Mouse (Mus musculus) embryonic facial prominence, embryonic 12.5 days (tissue): ENCODE measurements around the gene Moxd2. TPM values are rescaled to one million over a fixed set of nuclear protein-coding genes. Genes with fewer than 3 reads are reported as not detected.

Experiments
- ATAC-seq: fragments of 200-750 bp; cut with Nextera tagmentation; 2 replicates; pipeline ENCODE4 v1.8.0; 2017; ENCODE audit not compliant: insufficient number of reproducible peaks, insufficient read depth, low FRiP score, low TSS enrichment
- H3K27ac ChIP-seq: fragments of 300-500 bp; sonication (generic); 2 replicates; pipeline ENCODE4 v1.5.1; 2016; ENCODE audit warnings: mild to moderate bottlenecking
- H3K27me3 ChIP-seq: fragments of 300-500 bp; sonication (generic); 2 replicates; pipeline ENCODE4 v1.6.1; 2016; ENCODE audit warnings: mild to moderate bottlenecking, moderate library complexity
- H3K36me3 ChIP-seq: fragments of 300-500 bp; sonication (generic); 2 replicates; pipeline ENCODE4 v1.6.1; 2016; ENCODE audit warnings: mild to moderate bottlenecking
- H3K4me1 ChIP-seq: fragments of 300-500 bp; sonication (generic); 2 replicates; pipeline ENCODE4 v1.6.1; 2016
- H3K4me2 ChIP-seq: fragments of 300-500 bp; sonication (generic); replicated peaks from 2 replicates; pipeline ENCODE4 v1.6.1; 2016; ENCODE audit warnings: mild to moderate bottlenecking, moderate library complexity
- H3K4me3 ChIP-seq: fragments of 300-500 bp; sonication (generic); 2 replicates; pipeline ENCODE4 v1.5.1; 2016; ENCODE audit warnings: mild to moderate bottlenecking
- H3K9ac ChIP-seq: fragments of 300-500 bp; sonication (generic); 2 replicates; pipeline ENCODE4 v1.6.1; 2016; ENCODE audit warnings: mild to moderate bottlenecking, moderate library complexity
- H3K9me3 ChIP-seq: fragments of 300-500 bp; sonication (generic); 2 replicates; pipeline ENCODE4 v1.6.1; 2016; ENCODE audit warnings: mild to moderate bottlenecking, moderate library complexity
- whole genome bisulfite sequencing: fragments of 180-500 bp; shearing (Covaris S2); methylation state at CpG from one replicate; pipeline ENCODE4 v1.1.7; 2016; 5-methylcytosine and 5-hydroxymethylcytosine counted together
- polyA plus RNA-seq: library from polyadenylated mRNA; unstranded; fragments of >200 nt; fragmentation: Nextera tagmentation; extraction: Ambion mirVana; gene quantifications from 2 replicates; pipeline ENCODE4 v1.2.1, GENCODE M21; 2016

The Moxd2 gene
- polyA plus RNA-seq: not detected in 2 replicates

DNA sequence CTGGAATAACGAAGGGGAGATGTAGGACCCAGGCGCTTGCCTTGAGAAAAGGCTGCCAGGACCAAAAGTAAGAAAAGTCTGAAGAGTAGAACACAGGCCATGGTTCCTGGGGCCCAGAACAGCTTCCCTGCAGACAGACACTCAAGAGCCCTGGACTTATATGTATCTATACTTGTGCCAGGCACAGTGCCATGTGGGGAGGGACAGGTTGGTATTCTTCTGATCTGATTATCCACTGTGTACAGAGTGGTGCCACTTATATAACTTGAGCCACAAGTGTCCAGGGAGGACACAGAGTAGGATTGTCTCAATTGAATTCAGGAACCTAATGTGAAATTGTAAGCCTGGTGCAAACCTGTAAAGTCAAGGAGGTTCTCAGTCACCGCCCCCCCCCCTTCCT lies at the start of gene Moxd2:
Moxd2 (minus strand) TSS at position 101 of the 400 bp plus-strand sequence.
- Histone ChIP-seq H3K27ac (no peak within 1 kb of the TSS), H3K4me2 (no peak within 1 kb of the TSS), H3K4me1 (no peaks in the 10 kb centered on the region), H3K9me3 (no peaks in the 10 kb centered on the region), H3K4me3 (no peak within 1 kb of the TSS), H3K27me3 (no peaks in the 10 kb centered on the region), H3K9ac (no peak within 1 kb of the TSS), H3K36me3 (no peaks in the 10 kb centered on the region)
- no peak for ATAC-seq
- WGBS: 87% methylated on average over 3 of the region's 3 CpGs

DNA sequence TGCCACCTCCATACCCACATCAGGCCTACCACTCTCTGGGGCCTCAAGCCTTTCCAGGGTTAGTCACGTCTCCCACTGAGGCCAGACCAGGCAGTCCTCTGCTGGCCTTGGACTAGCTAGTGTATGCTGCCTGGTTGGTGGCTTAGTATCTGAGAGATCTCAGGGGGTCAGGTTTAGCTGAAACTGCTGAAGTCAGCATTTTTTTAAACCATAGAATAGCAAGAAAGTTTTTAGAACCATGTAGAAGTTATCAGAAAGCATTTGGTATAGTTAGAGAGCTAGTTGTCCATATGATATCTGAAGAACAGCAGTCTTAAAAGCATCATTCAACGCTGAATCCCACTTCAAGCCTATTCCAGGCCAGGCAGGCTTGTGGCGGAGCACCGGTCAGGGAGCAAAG lies 32.7 kb upstream of the Moxd2 start:
- Histone ChIP-seq H3K4me3 (no peak overlapping the region), H3K4me2 (no peak overlapping the region), H3K4me1 (no peaks in the 10 kb centered on the region), H3K9me3 (no peaks in the 10 kb centered on the region), H3K27ac (no peak overlapping the region), H3K9ac (no peak overlapping the region), H3K27me3 (no peaks in the 10 kb centered on the region), H3K36me3 (no peaks in the 10 kb centered on the region)
- WGBS: 83% methylated on average over 4 of the region's 4 CpGs
- ATAC-seq: no peak

DNA sequence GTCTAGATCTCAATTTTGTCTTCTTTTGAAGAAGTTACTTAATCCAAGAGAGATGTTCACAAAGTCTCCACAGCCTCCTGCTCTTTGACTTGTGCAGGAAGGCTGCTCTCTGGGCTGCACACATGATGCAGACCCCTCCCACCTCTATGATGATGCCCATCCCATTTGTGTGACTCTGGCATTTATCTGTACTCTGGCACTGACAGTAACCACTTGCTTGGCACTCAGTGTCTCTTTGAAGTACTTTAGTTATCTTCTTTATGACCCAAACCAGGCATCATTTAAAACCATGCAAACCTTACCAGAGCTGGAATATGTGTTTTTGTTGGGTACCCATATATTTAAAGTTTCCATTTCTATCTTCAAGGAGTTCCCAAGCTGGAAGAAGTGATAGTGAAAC lies 13.0 kb upstream of the Moxd2 start, which contains the start of gene Prss58:
Prss58 (minus strand) TSS at position 101 of the 400 bp plus-strand sequence.
- no peak within 1 kb of the TSS for H3K4me2 ChIP-seq
- H3K27me3 ChIP-seq: no peaks in the 10 kb centered on the region
- no peaks in the 10 kb centered on the region for H3K4me1 ChIP-seq
- no peak within 1 kb of the TSS for H3K9ac ChIP-seq
- H3K4me3 ChIP-seq: no peak within 1 kb of the TSS
- H3K9me3 ChIP-seq: no peaks in the 10 kb centered on the region
- no peak within 1 kb of the TSS for H3K27ac ChIP-seq
- H3K36me3 ChIP-seq: no peaks in the 10 kb centered on the region
- ATAC-seq: no peak

DNA sequence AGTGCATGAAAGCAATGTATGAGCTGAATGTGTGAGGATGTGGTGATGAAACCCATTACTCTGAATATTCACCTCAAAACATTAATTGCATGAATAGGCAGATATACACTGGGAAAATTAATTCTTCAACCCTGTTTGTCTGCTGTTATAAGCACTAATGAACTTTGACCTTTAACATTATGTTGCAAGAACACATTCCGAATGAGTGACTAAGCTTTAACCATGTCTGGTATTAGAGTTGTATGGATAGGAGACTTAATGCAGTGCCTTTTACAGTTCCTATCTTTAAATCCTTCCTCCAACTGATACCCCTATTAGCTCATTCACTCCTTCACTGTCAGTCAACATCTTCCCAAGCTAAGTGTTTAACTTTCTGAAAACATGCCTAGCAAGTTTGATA lies 7.4 kb upstream of the Moxd2 start:
- no peak overlapping the region for H3K27ac ChIP-seq
- no peaks in the 10 kb centered on the region for H3K36me3 ChIP-seq
- H3K4me1 ChIP-seq: no peaks in the 10 kb centered on the region
- no peak overlapping the region for H3K4me3 ChIP-seq
- WGBS: 80% methylated on average over 1 of the region's 1 CpGs
- H3K27me3 ChIP-seq: no peaks in the 10 kb centered on the region
- no peak overlapping the region for H3K9ac ChIP-seq
- no peaks in the 10 kb centered on the region for H3K9me3 ChIP-seq
- no peak overlapping the region for H3K4me2 ChIP-seq
- no peak for ATAC-seq

DNA sequence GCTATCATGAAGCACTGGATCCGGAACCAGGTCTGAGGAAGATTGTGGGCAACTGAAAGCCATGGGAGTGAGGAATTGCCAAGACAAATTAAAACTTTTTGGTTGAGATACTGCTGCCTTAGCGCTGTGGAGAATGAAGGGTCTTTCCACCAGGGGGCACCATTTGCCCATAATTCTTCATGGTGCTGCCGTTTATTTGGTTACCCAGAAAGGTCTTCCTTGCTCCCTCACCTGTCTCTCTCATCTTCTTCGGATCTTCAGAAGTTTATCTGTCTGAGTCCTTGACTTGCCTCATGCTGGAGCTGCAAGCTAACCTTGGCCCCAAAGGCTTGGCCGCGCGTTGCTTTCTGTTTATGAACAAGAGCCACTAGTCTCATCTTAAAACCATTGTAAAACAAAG lies 6.3 kb upstream of the Moxd2 start:
- no peak for ATAC-seq
- Histone ChIP-seq H3K4me2 (no peak overlapping the region), H3K9ac (no peak overlapping the region), H3K36me3 (no peaks in the 10 kb centered on the region), H3K4me3 (no peak overlapping the region), H3K9me3 (no peaks in the 10 kb centered on the region), H3K27ac (no peak overlapping the region), H3K4me1 (no peaks in the 10 kb centered on the region), H3K27me3 (no peaks in the 10 kb centered on the region)
- 41% methylated on average over 7 of the region's 7 CpGs for WGBS

DNA sequence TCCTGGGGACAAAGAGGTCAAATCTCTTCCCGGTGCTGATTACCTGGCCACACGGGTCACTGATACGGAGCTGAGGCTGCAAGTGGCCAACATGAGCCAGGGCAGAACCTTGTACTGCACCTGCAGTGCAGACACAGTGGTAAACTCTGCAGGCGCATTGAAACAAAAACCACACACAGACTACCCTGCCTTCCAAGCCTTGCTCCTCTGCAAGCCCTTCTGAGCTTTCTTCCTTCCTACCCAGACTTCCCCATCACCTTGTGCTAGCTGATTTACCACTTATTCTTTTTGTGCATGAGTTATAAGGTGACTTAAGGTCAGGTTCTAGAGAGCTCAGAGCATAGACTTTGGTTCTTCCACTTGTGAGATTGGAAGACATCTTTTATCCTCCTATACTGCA lies 4.5 kb upstream of the Moxd2 start:
- H3K27me3 ChIP-seq: no peaks in the 10 kb centered on the region
- no peak overlapping the region for H3K4me3 ChIP-seq
- 88% methylated on average over 4 of the region's 4 CpGs for WGBS
- no peaks in the 10 kb centered on the region for H3K9me3 ChIP-seq
- ATAC-seq: no peak
- H3K27ac ChIP-seq: no peak overlapping the region
- H3K4me2 ChIP-seq: no peak overlapping the region
- no peaks in the 10 kb centered on the region for H3K36me3 ChIP-seq
- H3K4me1 ChIP-seq: no peaks in the 10 kb centered on the region
- H3K9ac ChIP-seq: no peak overlapping the region

DNA sequence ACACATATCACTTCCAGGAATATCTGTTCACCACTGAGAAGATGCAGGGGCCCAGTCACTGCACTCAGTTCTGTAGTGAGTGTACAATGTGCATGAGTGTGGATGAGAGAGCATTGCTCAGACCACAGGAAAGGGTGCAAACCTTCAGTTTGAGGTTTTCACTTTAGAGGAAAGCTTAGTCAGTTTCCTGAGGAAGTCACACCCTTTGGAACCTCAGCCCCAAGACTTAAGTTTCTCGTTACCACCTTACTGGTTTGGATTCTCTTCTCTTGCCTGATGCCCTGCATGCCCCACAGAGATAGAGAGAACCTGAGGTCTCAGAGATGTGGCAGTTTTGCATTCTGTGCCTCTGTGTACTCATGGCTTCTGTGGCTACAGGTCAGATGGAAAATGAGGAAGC lies 3.7 kb upstream of the Moxd2 start:
- no peak overlapping the region for H3K4me2 ChIP-seq
- H3K27me3 ChIP-seq: no peaks in the 10 kb centered on the region
- no peak overlapping the region for H3K4me3 ChIP-seq
- H3K4me1 ChIP-seq: no peaks in the 10 kb centered on the region
- no peak overlapping the region for H3K9ac ChIP-seq
- 61% methylated on average over 1 of the region's 1 CpGs for WGBS
- H3K36me3 ChIP-seq: no peaks in the 10 kb centered on the region
- ATAC-seq: no peak
- no peak overlapping the region for H3K27ac ChIP-seq
- no peaks in the 10 kb centered on the region for H3K9me3 ChIP-seq

DNA sequence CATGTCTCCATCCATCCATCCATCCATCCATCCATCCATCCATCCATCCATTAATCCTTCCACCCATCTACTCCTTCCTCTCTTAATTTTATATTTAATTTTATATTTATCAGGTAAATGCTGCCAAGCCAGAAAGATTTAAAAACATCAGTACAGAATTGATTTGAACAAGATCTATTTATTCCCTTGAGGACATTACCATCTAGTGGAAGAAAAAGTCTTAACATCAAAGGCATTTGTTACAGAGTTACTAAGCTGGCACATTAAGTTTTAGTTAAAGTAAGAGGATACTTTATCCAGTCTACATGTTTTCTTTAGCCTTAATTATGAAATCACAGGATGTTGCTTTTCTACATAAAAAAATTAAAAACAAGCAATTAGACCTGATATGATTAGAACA lies 42.0 kb downstream of the Moxd2 start:
- ATAC-seq: no peak
- H3K4me1 ChIP-seq: no peaks in the 10 kb centered on the region

More for the DNA sequence above, 42.0 kb downstream of the Moxd2 start:
- Histone ChIP-seq H3K27me3 (no peaks in the 10 kb centered on the region), H3K4me3 (no peak overlapping the region), H3K9me3 (no peaks in the 10 kb centered on the region), H3K36me3 (no peaks in the 10 kb centered on the region), H3K27ac (no peak overlapping the region), H3K9ac (no peak overlapping the region), H3K4me2 (no peak overlapping the region)

Other genes starting within 250 kb of the Moxd2 start
- not detected in 2 replicates for gene Prss58, start 12.9 kb upstream of the Moxd2 start, polyA plus RNA-seq
- gene 1700074P13Rik, start 53.1 kb upstream of the Moxd2 start, polyA plus RNA-seq: not detected in 2 replicates
- gene Gm4744, start 64.4 kb upstream of the Moxd2 start, polyA plus RNA-seq: not detected in 2 replicates
- not detected in 2 replicates for gene 1810009J06Rik, start 77.3 kb upstream of the Moxd2 start, polyA plus RNA-seq
- not detected in 2 replicates for gene Gm2663, start 112.0 kb upstream of the Moxd2 start, polyA plus RNA-seq
- gene 2210010C04Rik, start 148.0 kb upstream of the Moxd2 start, polyA plus RNA-seq: not detected in 2 replicates